Mouse (Mus musculus): ENCODE measurements around the gene Lgi4.

Lgi4 gene

DNA sequence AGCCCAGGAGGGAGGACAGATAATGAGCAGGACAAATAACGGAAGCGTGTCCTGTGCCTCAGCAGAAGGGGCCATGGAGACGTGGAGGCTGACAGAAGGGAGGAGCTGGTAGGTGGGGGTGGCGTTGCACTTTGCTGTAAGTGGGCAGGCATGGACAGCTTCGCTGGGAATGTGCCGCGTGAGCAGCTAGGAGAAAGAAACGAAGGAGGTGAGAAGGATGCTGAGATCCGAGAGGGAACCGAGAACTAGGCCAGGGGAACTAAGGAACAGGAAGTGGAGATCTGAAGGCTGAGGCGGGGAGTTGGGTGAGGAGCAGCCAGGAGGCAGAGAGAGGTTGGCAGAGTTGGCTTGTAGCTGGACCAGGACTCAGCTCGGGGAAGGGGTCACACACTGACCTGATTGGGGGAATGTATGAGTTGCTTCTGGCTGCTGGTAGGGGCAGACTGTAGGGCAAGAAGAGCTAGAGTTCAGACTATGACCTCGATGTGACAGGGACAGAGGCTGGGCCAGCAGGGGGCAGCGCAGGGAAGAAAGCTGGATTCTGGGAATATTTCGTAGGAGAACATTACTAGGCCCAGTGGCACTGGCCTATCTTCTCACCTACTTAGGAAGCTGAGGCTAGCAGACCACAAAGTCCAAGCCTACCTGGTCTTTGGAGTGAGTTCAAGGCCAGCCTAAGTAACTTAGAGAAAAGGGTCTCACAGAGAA, 46.1 kb downstream of the Lgi4 start:
- DNase-seq (ENCODE audit: low read depth, low spot score), result no peak

DNA sequence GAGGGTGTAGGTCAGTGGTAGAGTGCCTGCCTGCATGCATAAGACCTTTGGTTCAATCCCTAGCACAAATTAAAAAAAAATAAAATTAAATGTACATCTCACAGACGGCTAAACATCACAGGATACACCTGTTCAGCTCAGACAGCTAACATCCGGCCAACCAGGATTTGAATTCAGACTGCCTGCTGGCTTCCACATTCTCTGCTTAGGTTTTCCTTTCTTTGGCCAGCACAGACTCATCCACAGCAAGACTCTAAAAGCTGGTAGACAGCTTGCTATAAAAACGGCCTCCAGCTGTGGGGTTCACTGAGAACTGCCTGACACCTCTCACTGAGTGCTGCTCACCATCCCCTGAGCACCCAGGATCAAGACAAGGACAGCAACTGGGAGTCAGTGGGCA, 47.0 kb downstream of the Lgi4 start:
- no peak for DNase-seq (ENCODE audit: low read depth, low spot score)

DNA sequence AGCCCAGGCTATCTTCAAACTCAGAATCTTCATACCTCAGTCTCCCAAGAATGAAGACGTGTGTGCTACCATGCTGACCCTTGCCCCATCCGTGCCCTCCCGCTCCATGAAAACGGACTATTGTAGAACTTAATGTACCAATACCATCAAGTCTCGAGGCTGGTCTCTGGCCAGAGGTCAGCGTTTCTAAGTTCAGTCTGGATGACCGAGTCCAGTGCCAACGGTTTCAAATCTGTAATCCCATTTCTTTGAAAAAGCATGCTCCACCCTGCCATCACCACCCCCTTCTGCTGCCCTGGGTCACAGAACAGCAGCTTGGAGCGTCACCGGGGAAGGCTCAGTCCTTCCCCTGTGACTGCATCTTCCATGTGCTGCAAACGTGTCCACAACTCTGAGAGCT, 48.6 kb downstream of the Lgi4 start:
- DNase-seq (ENCODE audit: low read depth, low spot score), result no peak

DNA sequence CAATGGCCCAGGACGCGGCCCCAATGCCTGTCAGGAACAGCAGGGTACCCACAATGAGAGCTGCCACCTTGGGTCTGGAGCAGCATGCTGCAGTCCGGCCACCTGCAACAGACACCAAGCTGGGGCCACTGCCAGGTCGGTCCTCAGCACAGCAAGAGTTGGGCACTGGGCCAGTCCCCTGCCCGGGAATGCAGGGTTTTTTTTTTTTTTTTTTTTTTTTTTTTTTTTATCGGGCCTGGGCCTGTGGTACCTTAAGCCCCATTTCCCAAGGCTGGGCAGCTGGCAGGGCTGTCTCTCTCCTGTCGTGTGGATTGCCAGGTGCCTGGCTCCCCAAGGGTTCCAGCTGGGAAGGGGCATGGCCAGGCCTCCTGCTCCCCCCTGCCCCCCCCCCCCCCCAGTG, 49.9 kb downstream of the Lgi4 start:
- DNase-seq (ENCODE audit: low read depth, low spot score), result no peak

DNA sequence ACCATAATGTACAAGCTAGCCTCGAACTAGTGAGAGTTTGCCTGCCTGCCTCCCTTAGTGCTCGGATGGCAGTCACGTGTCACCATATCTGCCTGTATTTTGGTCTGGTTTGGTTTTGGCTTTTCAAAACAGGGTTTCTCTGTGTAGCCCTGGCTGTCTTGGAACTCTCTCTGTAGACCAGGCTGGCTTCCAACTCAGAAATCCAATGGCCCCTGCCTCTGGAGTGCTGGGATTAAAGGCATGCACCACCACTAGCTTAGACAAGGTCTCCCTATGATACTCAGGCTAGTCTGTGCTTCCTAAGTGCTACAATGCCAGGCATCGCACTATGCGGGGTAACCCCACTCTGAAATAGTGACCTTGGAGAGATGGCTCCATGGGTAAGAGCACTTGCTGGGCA, 50.7 kb downstream of the Lgi4 start:
- no peak for DNase-seq (ENCODE audit: low read depth, low spot score)

DNA sequence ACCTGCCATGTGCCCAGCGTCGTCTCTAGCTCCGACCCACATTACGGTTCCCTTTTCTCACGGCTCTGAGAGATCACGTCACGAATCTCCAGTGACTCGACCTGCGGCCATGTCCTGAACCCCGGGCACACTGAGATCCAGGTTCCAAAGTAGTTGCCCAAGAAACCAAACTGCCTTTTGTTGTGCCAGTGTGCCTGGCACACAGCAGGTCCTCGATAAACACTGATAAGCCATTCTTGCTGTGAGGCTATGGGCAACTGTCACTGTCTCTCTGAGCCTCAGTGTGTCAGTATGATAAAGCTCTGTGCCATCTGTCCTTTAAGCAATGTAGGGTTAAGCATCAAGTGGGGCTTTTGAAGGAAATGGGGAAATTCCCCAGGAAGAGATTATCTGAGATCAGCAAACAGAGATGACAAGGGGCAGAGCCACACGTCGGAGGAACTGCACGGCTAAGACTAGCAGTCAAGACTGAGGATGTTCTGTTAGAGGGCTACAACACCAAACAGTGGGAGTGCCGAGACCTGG, 51.8 kb downstream of the Lgi4 start:
- DNase-seq (ENCODE audit: low read depth, low spot score), result no peak

DNA sequence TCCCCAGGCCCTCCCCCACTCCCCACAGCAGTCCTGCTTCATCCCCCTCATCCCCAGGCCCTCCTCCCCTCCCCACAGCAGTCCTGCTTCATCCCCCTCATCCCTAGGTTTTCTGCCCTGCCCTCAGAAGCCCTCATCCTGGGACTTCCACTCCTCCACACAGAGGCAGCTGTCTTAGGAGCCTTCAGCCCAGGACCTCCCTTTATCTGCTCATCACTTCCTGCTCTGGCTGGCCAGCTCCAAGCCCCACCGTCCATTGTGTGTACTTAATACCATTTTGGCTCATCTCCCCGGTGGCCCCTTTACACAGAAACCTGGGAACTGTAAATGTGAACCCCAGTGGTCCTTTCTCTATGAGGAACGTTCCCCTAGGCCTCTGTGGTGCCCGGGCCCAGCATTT, 52.9 kb downstream of the Lgi4 start:
- no peak for DNase-seq (ENCODE audit: low read depth, low spot score)

DNA sequence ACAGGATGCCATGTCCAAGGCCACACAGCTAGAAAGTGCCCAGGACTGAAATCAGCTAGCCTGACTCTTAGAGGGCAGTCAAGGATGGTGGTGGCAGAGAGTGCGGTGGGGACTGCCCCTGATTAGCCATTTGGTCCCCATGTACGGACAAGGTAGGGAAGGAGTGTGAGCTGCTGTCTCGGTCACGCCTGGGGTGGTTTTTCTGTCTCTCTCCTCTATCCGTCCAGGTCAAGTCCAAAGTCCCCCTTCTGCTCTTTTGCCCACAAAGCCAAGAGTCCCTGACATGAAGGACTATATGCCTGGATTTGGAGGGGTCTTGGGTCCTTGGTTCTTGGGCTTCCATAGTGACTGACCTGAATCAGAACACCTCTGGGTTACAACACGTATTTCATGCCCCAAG, 54.7 kb downstream of the Lgi4 start:
- DNase-seq (ENCODE audit: low read depth, low spot score), result no peak

DNA sequence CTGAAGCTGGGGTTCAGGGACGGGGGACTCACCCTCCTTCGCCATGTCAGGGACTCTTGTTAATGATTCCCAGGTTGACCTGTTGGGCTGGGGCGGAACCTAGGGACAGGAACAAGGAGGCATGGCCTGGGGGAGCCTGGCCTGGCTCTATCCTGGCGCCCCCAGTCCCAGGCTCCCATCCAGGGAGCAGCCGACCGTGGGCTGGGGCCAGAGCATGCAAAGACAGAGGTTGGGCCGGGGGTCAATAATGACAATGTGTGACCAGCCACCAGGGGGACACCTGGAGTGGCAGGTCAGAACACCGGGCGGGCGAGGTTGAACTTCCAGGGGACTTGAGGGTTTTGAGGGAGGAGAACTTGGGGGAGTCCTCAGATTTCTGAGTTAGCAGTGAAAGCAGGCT, 55.5 kb downstream of the Lgi4 start:
- no peak for DNase-seq (ENCODE audit: low read depth, low spot score)

DNA sequence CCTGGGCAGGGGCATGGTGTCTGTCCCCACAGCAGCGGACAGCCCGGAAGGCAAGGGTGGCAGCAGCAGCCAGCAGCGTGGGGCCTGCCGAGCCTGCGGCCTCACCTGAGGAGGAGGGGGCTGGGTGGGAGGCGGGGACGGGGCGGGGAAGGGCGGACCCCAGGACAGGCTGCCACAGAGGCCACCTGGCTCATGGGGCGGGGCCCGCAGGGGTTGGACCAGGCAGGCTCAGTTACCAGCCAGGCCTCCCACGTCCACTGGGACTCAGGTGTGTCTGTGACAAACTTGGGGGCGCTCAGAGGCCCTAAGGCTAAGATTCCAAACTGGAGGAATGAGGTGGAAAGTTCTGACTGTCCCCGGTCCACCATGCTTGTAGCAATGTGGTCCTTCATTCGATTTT, 56.0 kb downstream of the Lgi4 start, which contains the start of gene Hpn:
Gene Hpn (minus strand): TSS at position 109 of the 400 bp plus-strand sequence.
- DNase-seq (ENCODE audit: low read depth, low spot score), result no peak

DNA sequence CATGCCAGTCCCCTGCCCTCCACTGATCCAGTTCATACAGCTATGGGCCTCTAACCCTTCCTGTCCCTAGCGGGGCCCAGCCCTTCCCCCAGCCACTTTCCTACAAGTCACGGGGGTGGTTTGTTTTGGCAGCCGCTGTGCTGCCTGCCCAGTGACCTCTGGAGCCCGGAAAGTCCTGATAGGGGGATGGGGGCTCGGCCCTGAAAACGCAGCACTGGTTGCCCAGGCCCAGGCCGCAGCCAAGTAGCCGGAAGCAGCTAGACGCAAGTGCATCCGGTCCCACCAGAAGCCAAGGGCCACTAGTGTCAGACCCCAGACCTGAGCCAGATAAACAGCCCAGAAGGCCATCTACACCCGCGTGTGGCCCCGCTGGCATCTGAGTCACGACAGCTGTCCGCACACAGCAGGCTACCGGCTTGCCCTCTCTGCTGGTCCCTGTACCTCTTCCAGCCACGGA, 56.5 kb downstream of the Lgi4 start:
- DNase-seq (ENCODE audit: low read depth, low spot score), result no peak

DNA sequence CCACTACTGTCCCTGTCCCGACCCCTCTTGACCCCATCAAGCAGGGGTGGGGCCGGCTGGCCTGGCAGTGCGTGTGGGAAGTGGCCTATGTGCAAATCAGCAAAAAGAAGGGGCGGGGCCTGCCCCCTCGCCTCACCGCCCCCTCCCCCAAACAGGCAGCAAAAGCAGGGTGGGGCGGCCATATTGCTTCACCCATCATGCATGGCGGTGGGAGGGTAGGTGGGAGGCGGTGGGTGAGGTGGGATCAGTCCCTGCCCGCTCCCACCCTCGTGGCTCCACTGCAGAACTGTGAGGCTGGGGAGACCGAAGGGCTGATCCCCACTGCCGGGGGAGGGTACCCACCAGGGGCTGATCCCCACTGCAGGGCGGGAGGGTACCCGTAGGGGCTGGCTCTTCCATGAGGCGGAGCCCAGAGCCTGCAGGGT, 57.6 kb downstream of the Lgi4 start:
- no peak for DNase-seq (ENCODE audit: low read depth, low spot score)

DNA sequence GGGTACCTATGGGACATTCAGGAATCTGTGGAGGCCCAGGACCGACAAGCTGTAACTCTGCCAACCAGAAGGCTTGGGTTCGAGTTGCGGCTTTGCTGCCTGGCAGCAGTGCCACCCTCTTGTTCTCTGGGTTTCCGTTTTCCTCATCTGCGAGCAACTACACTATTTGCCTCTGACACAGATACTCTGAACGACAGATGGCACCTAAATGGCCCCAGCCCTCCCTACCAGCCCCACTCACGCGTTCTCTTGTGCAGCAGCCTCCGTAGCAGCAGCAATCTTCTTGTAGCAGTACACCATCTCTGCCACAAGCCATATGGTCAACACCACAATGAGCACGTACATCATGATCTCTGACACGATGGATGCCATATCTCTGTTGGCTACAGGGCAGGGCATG, 58.3 kb downstream of the Lgi4 start:
- DNase-seq (ENCODE audit: low read depth, low spot score), result no peak

DNA sequence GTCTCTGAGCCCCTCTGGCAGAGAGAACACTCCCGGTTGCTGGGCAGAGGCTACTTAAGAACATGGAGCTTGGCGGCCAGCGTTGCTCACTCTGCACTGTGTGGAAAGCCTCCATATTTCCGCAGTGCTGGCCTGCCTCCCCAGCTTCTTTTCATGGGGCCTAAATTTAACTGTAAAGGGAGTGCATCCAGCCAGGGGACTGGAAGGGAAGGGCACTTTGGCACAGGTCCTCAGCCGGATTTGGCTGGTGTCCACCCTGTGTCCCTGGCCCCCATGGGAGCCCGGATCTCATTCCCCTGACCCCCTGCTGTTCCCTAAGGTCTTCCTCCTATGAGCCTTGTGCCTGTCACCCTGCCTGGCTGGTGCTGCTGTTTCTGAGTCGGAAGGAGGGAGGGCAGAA, 59.3 kb downstream of the Lgi4 start:
- no peak for DNase-seq (ENCODE audit: low read depth, low spot score)

DNA sequence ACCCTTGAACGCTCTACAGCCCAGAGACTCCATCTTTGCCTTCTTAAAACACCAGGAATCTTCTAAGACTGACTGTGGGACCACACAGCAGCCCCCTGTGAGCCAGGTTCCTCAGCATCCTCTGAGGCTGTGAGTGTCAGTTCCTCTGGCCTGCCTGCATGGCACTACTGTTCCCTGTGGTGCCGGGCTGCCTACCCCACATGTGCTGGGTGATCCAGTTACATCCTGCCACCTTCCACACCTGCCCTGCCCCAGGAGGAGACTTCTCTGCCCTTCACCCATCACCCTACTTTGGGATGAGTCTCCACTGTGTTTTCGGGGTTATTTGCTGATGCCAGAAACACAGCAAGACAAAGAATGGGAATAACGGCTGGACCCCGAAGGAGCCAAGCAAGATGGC, 60.4 kb downstream of the Lgi4 start:
- no peak for DNase-seq (ENCODE audit: low read depth, low spot score)

All from c-Kit-negative CD71-positive TER-119-positive erythroid progenitor cells, embryonic 14.5 days (primary cell).